Mouse (Mus musculus): ENCODE data around the gene Reep3.
A peak's percentile ranks its signal among the peaks of the same experiment; 100 is the strongest.

The Reep3 gene

DNA sequence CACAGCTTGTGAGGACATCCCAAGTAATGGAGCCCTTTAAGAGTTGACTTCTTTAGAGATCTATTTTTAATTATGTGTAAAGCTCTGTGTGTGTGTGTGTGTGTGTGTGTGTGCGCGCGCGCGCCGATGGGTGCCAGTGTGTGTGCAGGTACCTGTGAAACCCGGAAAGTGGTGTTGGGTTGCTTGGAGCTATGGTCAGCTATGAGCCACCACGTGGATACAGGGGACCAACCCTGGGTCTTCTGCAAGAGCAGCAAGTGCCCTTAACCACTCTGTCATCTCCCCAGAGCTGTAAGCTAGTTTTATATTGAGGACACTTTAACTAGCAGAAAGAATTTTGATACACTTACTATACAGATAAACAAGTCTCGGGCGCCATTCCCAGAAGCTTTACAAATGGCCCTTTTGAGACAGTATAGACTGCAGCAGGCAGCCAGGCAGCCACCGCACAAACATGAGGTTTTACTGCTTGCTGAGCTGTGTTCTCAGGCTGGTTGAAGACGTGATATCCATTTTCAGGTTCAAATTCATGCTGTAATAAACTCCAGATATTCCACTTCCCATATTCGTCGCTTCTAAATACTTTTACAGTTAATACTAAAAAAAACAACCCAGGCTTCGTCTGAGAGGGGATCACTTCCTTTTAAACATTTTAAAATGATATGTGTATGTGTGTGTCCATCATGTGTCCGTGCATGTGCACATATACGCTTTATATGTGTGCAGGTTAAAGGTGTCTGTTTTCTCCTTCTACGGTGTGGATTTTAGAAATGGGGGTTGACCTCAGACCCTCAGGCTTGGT is 15.3 kb downstream of the Reep3 start:
- Histone ChIP-seq H3K27me3 (ENCODE audit: control insufficient read depth, insufficient read depth, low read length, poor library complexity, severe bottlenecking) (no peaks in the 10 kb centered on the region), H3K36me3 (ENCODE audit: control insufficient read depth, insufficient read depth, low read length, poor library complexity, severe bottlenecking) (no peaks in the 10 kb centered on the region)

GRCm38 (mm10) chr10:67079030-67079429 is 17.7 kb downstream of the Reep3 start:
- Histone ChIP-seq H3K27me3 (ENCODE audit: control insufficient read depth, insufficient read depth, low read length, poor library complexity, severe bottlenecking) (no peaks in the 10 kb centered on the region), H3K36me3 (ENCODE audit: control insufficient read depth, insufficient read depth, low read length, poor library complexity, severe bottlenecking) (no peaks in the 10 kb centered on the region)
- DNase-seq (ENCODE audit: low read depth, low spot score) = no peak

More for the DNA sequence above, 15.3 kb downstream of the Reep3 start:
- DNase-seq (ENCODE audit: low read depth, low spot score) = no peak

DNA sequence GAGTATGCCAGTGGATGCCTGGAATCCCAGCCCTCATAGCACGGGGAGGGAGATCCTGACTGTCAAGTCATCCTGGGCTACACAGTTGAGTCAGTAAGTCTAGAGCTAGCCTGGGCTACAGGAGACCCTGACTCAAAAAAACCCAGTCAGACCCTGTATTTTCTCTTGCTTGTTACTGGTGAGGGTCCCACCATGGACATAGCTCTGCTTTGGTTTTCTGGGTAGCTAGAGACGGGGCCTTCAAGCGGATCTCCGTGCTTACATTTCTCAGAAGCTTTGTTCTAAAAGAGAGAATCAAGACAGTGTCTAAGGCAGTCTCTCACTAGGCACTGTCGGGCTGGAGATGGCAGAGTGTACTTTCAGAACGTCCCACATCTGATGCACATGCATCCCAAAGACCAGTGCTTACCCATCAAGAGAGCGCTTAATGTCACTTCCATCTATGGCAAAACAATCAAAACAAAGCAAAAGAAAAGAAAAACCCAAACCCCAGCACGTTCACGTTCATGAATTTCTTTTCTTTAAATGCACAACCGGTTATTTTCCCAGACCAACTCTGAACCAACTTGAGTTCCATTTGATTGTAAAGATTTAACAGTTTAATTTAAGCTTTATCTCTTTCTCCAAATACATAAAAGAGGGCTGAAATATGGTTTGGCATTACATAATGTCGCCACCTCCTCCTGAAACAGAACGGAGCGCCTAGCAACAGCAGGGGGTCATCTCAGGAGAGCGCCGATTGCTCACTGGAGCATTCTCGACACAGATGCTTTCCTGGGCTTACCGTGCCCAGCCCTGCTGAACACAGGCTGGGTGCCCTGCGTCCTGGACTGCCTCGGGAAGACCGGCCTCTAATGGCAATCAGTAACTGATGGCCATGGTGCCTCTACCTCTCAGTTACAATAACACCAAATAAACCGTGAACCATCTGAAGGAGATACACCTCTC is 20.5 kb downstream of the Reep3 start:
- no peak for DNase-seq (ENCODE audit: low read depth, low spot score)
- Histone ChIP-seq H3K36me3 (ENCODE audit: control insufficient read depth, insufficient read depth, low read length, poor library complexity, severe bottlenecking) (no peaks in the 10 kb centered on the region), H3K27me3 (ENCODE audit: control insufficient read depth, insufficient read depth, low read length, poor library complexity, severe bottlenecking) (no peaks in the 10 kb centered on the region)

GRCm38 (mm10) chr10:67073577-67073976 is 23.2 kb downstream of the Reep3 start:
- no peak for DNase-seq (ENCODE audit: low read depth, low spot score)
- Histone ChIP-seq H3K36me3 (ENCODE audit: control insufficient read depth, insufficient read depth, low read length, poor library complexity, severe bottlenecking) (no peaks in the 10 kb centered on the region), H3K27me3 (ENCODE audit: control insufficient read depth, insufficient read depth, low read length, poor library complexity, severe bottlenecking) (no peaks in the 10 kb centered on the region)

DNA sequence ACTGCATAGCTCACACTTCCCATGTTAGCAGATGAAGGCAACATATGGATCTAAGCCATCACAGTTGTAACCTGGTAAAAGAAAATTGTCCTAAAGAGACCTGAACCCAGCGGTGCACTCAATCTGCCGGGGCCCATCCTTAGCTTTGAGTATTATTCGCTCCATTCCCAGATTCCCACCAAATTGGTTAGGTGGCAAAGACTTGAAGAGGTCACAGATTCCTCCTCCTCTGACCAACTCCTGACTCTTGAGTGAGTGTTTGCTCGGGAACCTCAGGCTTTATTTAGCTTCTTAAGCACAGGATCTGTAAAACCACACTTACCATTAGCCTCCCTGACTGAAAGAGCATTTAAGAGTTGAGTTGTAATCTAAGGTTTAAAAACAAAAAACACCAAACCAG is 24.1 kb downstream of the Reep3 start:
- Histone ChIP-seq H3K27me3 (ENCODE audit: control insufficient read depth, insufficient read depth, low read length, poor library complexity, severe bottlenecking) (no peaks in the 10 kb centered on the region), H3K36me3 (ENCODE audit: control insufficient read depth, insufficient read depth, low read length, poor library complexity, severe bottlenecking) (no peaks in the 10 kb centered on the region)
- no peak for DNase-seq (ENCODE audit: low read depth, low spot score)

GRCm38 (mm10) chr10:67071884-67072283 is 24.9 kb downstream of the Reep3 start:
- H3K36me3 ChIP-seq (ENCODE audit: control insufficient read depth, insufficient read depth, low read length, poor library complexity, severe bottlenecking) = no peaks in the 10 kb centered on the region
- H3K27me3 ChIP-seq (ENCODE audit: control insufficient read depth, insufficient read depth, low read length, poor library complexity, severe bottlenecking) = no peaks in the 10 kb centered on the region
- peak; percentile 75 for DNase-seq (ENCODE audit: low read depth, low spot score)

GRCm38 (mm10) chr10:67071389-67071788 is 25.4 kb downstream of the Reep3 start:
- no peaks in the 10 kb centered on the region for H3K36me3 ChIP-seq (ENCODE audit: control insufficient read depth, insufficient read depth, low read length, poor library complexity, severe bottlenecking)
- no peaks in the 10 kb centered on the region for H3K27me3 ChIP-seq (ENCODE audit: control insufficient read depth, insufficient read depth, low read length, poor library complexity, severe bottlenecking)
- peak; percentile 19 for DNase-seq (ENCODE audit: low read depth, low spot score)

DNA sequence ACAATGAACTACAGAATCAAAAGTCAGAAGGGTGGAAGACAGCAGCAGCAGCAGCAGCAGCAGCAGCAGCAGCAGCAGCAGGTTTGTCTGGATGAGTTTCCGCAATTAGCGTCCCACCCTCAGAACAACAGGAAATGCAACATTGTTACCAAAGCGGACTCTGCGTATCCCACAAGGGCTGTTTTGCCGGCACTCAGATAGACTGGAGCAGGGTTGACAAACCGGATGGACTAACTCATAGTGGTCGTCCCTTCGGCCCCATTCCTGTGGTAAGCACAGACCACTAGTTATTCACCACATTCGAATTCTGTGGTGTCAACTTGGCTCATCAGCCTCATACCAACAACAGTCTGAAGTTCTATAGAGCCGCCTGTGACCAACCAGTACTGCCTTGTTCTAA is 27.7 kb downstream of the Reep3 start:
- peak; percentile 37 for DNase-seq (ENCODE audit: low read depth, low spot score)

GRCm38 (mm10) chr10:67066421-67066820 is 30.3 kb downstream of the Reep3 start:
- DNase-seq (ENCODE audit: low read depth, low spot score) = peak; percentile 28
- Histone ChIP-seq H3K27me3 (ENCODE audit: control insufficient read depth, insufficient read depth, low read length, poor library complexity, severe bottlenecking) (no peaks in the 10 kb centered on the region; the same call in 1 of the 2 replicates), H3K36me3 (ENCODE audit: control insufficient read depth, insufficient read depth, low read length, poor library complexity, severe bottlenecking) (no peaks in the 10 kb centered on the region)

More for the DNA sequence above, 27.7 kb downstream of the Reep3 start:
- Histone ChIP-seq H3K27me3 (ENCODE audit: control insufficient read depth, insufficient read depth, low read length, poor library complexity, severe bottlenecking) (no peaks in the 10 kb centered on the region), H3K36me3 (ENCODE audit: control insufficient read depth, insufficient read depth, low read length, poor library complexity, severe bottlenecking) (no peaks in the 10 kb centered on the region)

DNA sequence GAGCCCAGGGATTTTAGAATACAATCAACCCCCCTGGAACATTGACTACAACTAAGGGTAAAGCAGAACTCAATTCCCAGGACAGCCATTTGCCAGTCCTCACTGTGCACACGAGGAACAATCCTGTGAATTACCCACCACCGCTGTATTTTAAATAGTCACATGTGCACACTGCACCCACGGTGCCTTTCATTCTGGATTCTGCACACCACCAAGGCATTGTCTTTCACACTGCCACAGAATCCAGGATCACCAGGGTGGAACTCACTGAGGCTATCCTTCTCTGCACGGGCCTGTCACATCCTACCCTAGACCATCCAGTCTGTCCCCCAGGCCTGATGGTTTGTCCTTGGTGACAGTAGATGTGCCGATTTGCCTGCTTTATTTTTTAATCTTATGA is 30.8 kb downstream of the Reep3 start:
- Histone ChIP-seq H3K36me3 (ENCODE audit: control insufficient read depth, insufficient read depth, low read length, poor library complexity, severe bottlenecking) (no peaks in the 10 kb centered on the region), H3K27me3 (ENCODE audit: control insufficient read depth, insufficient read depth, low read length, poor library complexity, severe bottlenecking) (no peaks in the 10 kb centered on the region; the same call in 1 of the 2 replicates)
- DNase-seq (ENCODE audit: low read depth, low spot score) = no peak

GRCm38 (mm10) chr10:67065277-67065887 is 31.4 kb downstream of the Reep3 start:
- no peaks in the 10 kb centered on the region for H3K36me3 ChIP-seq (ENCODE audit: control insufficient read depth, insufficient read depth, low read length, poor library complexity, severe bottlenecking)
- H3K27me3 ChIP-seq (ENCODE audit: control insufficient read depth, insufficient read depth, low read length, poor library complexity, severe bottlenecking) = no peaks in the 10 kb centered on the region; the same call in 1 of the 2 replicates
- DNase-seq (ENCODE audit: low read depth, low spot score) = peak; percentile 63

GRCm38 (mm10) chr10:67061823-67062222 is 34.9 kb downstream of the Reep3 start:
- no peaks in the 10 kb centered on the region; the same call in 1 of the 2 replicates for H3K27me3 ChIP-seq (ENCODE audit: control insufficient read depth, insufficient read depth, low read length, poor library complexity, severe bottlenecking)
- DNase-seq (ENCODE audit: low read depth, low spot score) = no peak
- H3K36me3 ChIP-seq (ENCODE audit: control insufficient read depth, insufficient read depth, low read length, poor library complexity, severe bottlenecking) = no peaks in the 10 kb centered on the region

DNA sequence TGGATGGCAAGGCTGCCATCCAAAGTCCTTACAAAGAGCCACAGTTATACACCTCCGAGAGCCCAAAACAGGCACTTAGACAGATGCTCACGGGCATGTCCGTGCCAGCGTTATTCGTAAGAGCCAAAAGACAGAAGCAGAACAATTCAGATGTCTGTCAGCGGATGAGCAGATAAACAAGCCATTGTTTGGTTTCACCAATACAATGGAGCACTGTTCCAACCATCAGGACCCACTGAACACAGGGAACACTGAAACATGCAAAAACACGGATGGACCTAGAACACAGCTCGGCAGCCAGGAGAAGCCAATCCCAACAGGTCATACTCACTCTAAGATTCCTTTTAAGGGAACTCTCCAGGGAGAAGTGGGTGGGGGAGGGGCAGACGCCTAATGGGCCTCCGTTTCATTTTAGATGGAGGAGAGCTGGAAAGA is 35.4 kb downstream of the Reep3 start:
- Histone ChIP-seq H3K27me3 (ENCODE audit: control insufficient read depth, insufficient read depth, low read length, poor library complexity, severe bottlenecking) (no peaks in the 10 kb centered on the region; the same call in 1 of the 2 replicates), H3K36me3 (ENCODE audit: control insufficient read depth, insufficient read depth, low read length, poor library complexity, severe bottlenecking) (no peaks in the 10 kb centered on the region)
- DNase-seq (ENCODE audit: low read depth, low spot score) = no peak

DNA sequence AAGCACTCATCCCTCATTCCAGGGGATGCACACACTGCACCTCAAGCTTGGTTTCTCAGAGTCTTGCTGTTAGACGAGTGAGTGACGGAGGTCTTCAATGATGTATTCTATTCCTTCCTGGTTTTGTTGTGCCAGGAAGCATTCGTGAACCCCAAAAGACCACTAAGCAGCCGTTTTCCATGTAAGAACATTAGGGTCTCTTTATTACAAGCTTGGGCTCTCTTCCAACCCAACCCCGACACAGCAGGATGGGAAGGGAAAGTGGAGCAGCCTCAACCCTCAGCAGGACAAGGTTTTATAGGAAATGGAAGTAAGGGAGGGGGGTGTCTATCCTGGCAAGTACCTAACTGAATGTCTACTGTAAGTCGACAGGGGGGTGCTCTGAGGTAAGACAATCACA is 38.0 kb downstream of the Reep3 start:
- no peaks in the 10 kb centered on the region; the same call in 1 of the 2 replicates for H3K27me3 ChIP-seq (ENCODE audit: control insufficient read depth, insufficient read depth, low read length, poor library complexity, severe bottlenecking)
- DNase-seq (ENCODE audit: low read depth, low spot score) = no peak
- no peaks in the 10 kb centered on the region for H3K36me3 ChIP-seq (ENCODE audit: control insufficient read depth, insufficient read depth, low read length, poor library complexity, severe bottlenecking)

Measured in splenic B cell, adult 2 months (primary cell).